Mouse (Mus musculus): ENCODE data around the gene Ssr2.

GRCm38 (mm10) chr3:88543174-88543573 is 32.5 kb upstream of the Ssr2 start:
- no peak for TF ChIP-seq FLI1 (IDR thresholded peaks at IDR 0.05; ENCODE audit: low read length)
- no peak for TF ChIP-seq GATA1 (IDR thresholded peaks at IDR 0.05; ENCODE audit: borderline replicate concordance, low read length)

All from megakaryocyte, embryonic 14.5 days (primary cell).